Mouse (Mus musculus) MEL-GATA-1-ER (cell line): ENCODE results near the gene Ncoa7.

Experiments
- DNase-seq: peaks from one replicate; pipeline ENCODE4 v3.0.0-alpha.2; 2012; ENCODE audit warnings: low read depth; ENCODE audit errors: extremely low read depth

The Ncoa7 gene

GRCm38 (mm10) chr10:30600094-30600534 lies 203.0 kb downstream of the Ncoa7 start:
- DNase-seq: peak; percentile 37

- DNase-seq: no peak
These were observed 216.1 kb downstream of the Ncoa7 start for GRCm38 (mm10) chr10:30587037-30587436.

GRCm38 (mm10) chr10:30585691-30586090 lies 217.4 kb downstream of the Ncoa7 start:
- DNase-seq: peak; percentile 36
